Mouse (Mus musculus) intestine, postnatal 0 days (tissue): Measurements from ENCODE around the gene Ociad1. TPM values are rescaled to one million over a fixed set of nuclear protein-coding genes. Genes with fewer than 3 reads are reported as not detected.
A peak's percentile ranks its signal among the peaks of the same experiment; 100 is the strongest.

Experiments used
- ATAC-seq: fragments of 200-750 bp; cut with Nextera tagmentation; 2 replicates; pipeline ENCODE4 v1.8.0; 2017; ENCODE audit warnings: mild to moderate bottlenecking, moderate TSS enrichment, moderate library complexity
- H3K27ac ChIP-seq: fragments of 300-500 bp; sonication (generic); 2 replicates; pipeline ENCODE4 v1.5.1; 2014; ENCODE audit warnings: mild to moderate bottlenecking, low read depth, low read length, moderate library complexity
- H3K27me3 ChIP-seq: fragments of 300-500 bp; sonication (generic); replicated peaks from 2 replicates; pipeline ENCODE4 v1.6.1; 2014; ENCODE audit warnings: low read length, mixed read lengths; ENCODE audit not compliant: control insufficient read depth, insufficient read depth
- H3K36me3 ChIP-seq: fragments of 300-500 bp; sonication (generic); 2 replicates; pipeline ENCODE4 v1.6.1; 2014; ENCODE audit warnings: mild to moderate bottlenecking, moderate library complexity; ENCODE audit not compliant: control insufficient read depth, insufficient read depth
- H3K4me1 ChIP-seq: fragments of 300-500 bp; sonication (generic); replicated peaks from 2 replicates; pipeline ENCODE4 v1.6.1; 2014; ENCODE audit warnings: antibody characterized with exemption, low read length, mixed read lengths; ENCODE audit not compliant: control insufficient read depth, insufficient read depth
- H3K4me2 ChIP-seq: fragments of 300-500 bp; sonication (generic); replicated peaks from 2 replicates; pipeline ENCODE4 v1.6.1; 2014; ENCODE audit warnings: low read depth, mild to moderate bottlenecking, moderate library complexity
- H3K4me3 ChIP-seq: fragments of 300-500 bp; sonication (generic); 2 replicates; pipeline ENCODE4 v1.5.1; 2014; ENCODE audit warnings: low read depth, low read length
- H3K9ac ChIP-seq: fragments of 300-500 bp; sonication (generic); 2 replicates; pipeline ENCODE4 v1.6.1; 2014; ENCODE audit warnings: mild to moderate bottlenecking, low read depth, low read length
- H3K9me3 ChIP-seq: fragments of 300-500 bp; sonication (generic); 2 replicates; pipeline ENCODE4 v1.6.1; 2016; ENCODE audit warnings: mixed run types; ENCODE audit not compliant: control insufficient read depth
- CTCF ChIP-seq: sonication (generic); IDR thresholded peaks from 2 replicates; pipeline ENCODE4 v1.5.1; 2016; ENCODE audit warnings: low read depth, mild to moderate bottlenecking, control low read depth, antibody characterized with exemption, moderate library complexity
- WGBS: fragments of 180-500 bp; shearing (Covaris S2); extraction: QIAGEN DNeasy Blood & Tissue Kit; methylation state at CpG from one replicate; pipeline ENCODE4 v1.1.7; 2014; 5-methylcytosine and 5-hydroxymethylcytosine counted together
- polyA plus RNA-seq: library from polyadenylated mRNA; unstranded; fragments of >200 nt; fragmentation: Nextera tagmentation; extraction: Ambion mirVana; gene quantifications from 2 replicates; pipeline ENCODE4 v1.2.1, GENCODE M21; 2015

Ociad1 gene
- polyA plus RNA-seq, 1 experiment from 2014 or later, result 156 TPM

- peak overlapping the region; percentile 99 for H3K4me3 ChIP-seq
- TF ChIP-seq CTCF, result no peak
- no peaks in the 10 kb centered on the region for H3K9me3 ChIP-seq
- H3K4me1 ChIP-seq, result no peaks in the 10 kb centered on the region
- H3K9ac ChIP-seq, result 0 out of 2 replicates have a peak overlapping the region, but pooled peaks have one; percentile 89
- no peak for ATAC-seq
- peak overlapping the region; percentile 96; the same call in 1 of the 2 replicates for H3K27ac ChIP-seq
- peak overlapping the region; percentile 82 for H3K4me2 ChIP-seq
- H3K36me3 ChIP-seq, result no peaks in the 10 kb centered on the region
- 13% methylated on average over 5 of the region's 5 CpGs for WGBS
- H3K27me3 ChIP-seq, result no peaks in the 10 kb centered on the region
Measured at GRCm38 (mm10) chr5:73254660-73255059, 37.9 kb upstream of the Ociad1 start.

GRCm38 (mm10) chr5:73255321-73256251, 37.0 kb upstream of the Ociad1 start:
- H3K4me2 ChIP-seq, result peak overlapping the region; percentile 82
- H3K9me3 ChIP-seq, result no peaks in the 10 kb centered on the region
- H3K9ac ChIP-seq, result peak overlapping the region; percentile 89
- H3K4me3 ChIP-seq, result peak overlapping the region; percentile 99
- peak; percentile 29 for ATAC-seq
- no peaks in the 10 kb centered on the region for H3K27me3 ChIP-seq
- no peak for TF ChIP-seq CTCF
- H3K4me1 ChIP-seq, result no peaks in the 10 kb centered on the region
- peak overlapping the region; percentile 96 for H3K27ac ChIP-seq
- H3K36me3 ChIP-seq, result no peaks in the 10 kb centered on the region
- under 1% methylated on average over 94 of the region's 129 CpGs for WGBS

- Histone ChIP-seq H3K9ac (peak within 1 kb of the TSS; percentile 89), H3K27me3 (no peaks in the 10 kb centered on the region), H3K4me3 (peak within 1 kb of the TSS; percentile 99), H3K9me3 (no peaks in the 10 kb centered on the region), H3K36me3 (no peaks in the 10 kb centered on the region), H3K4me2 (peak within 1 kb of the TSS; percentile 82), H3K4me1 (no peaks in the 10 kb centered on the region), H3K27ac (peak within 1 kb of the TSS; percentile 96)
- TF ChIP-seq CTCF, result no peak
- ATAC-seq, result peak; percentile 98
- under 1% methylated on average over 44 of the region's 44 CpGs for whole genome bisulfite sequencing
Measured at GRCm38 (mm10) chr5:73256352-73257065, 36.1 kb upstream of the Ociad1 start, which contains the start of gene Fryl. Gene Fryl (minus strand): TSS chr5:73256619.

- under 1% methylated on average over 11 of the region's 11 CpGs for WGBS
- no peak for TF ChIP-seq CTCF
- Histone ChIP-seq H3K27me3 (no peaks in the 10 kb centered on the region), H3K4me1 (no peaks in the 10 kb centered on the region), H3K9ac (0 out of 2 replicates have a peak overlapping the region, but pooled peaks have one; percentile 5), H3K27ac (peak overlapping the region; percentile 74), H3K9me3 (no peaks in the 10 kb centered on the region), H3K4me2 (peak overlapping the region; percentile 82), H3K36me3 (no peaks in the 10 kb centered on the region), H3K4me3 (peak overlapping the region; percentile 99)
- ATAC-seq, result peak; percentile 7; the same call in 1 of the 2 replicates
Measured at GRCm38 (mm10) chr5:73257096-73257495, 35.5 kb upstream of the Ociad1 start.

- Histone ChIP-seq H3K27ac (no peak overlapping the region; the same call in 1 of the 2 replicates), H3K4me2 (peak overlapping the region; percentile 82), H3K4me3 (peak overlapping the region; percentile 99; the same call in 1 of the 2 replicates), H3K9me3 (no peaks in the 10 kb centered on the region), H3K9ac (0 out of 2 replicates have a peak overlapping the region, but pooled peaks have one; percentile 5), H3K27me3 (no peaks in the 10 kb centered on the region), H3K4me1 (no peaks in the 10 kb centered on the region), H3K36me3 (no peaks in the 10 kb centered on the region)
- TF ChIP-seq CTCF, result no peak
- WGBS, result 30% methylated on average over 8 of the region's 8 CpGs
- ATAC-seq, result no peak
Measured at GRCm38 (mm10) chr5:73257723-73258122, 34.9 kb upstream of the Ociad1 start.

- Histone ChIP-seq H3K4me1 (no peaks in the 10 kb centered on the region), H3K4me3 (no peak overlapping the region), H3K27ac (no peak overlapping the region), H3K27me3 (no peaks in the 10 kb centered on the region), H3K9ac (no peak overlapping the region), H3K4me2 (no peak overlapping the region), H3K36me3 (no peaks in the 10 kb centered on the region), H3K9me3 (no peaks in the 10 kb centered on the region)
- ATAC-seq, result no peak
- 75% methylated on average over 5 of the region's 5 CpGs for WGBS
- no peak for TF ChIP-seq CTCF
Measured at GRCm38 (mm10) chr5:73264122-73264521, 28.5 kb upstream of the Ociad1 start.
